Mouse (Mus musculus) G1E (cell line): ENCODE measurements around the gene Hoxb2. TPM values are rescaled to one million over a fixed set of nuclear protein-coding genes. Genes with fewer than 3 reads are reported as not detected.

Source experiments
- ATAC-seq: 2 replicates; pipeline ENCODE4 v1.8.0; 2016; ENCODE audit warnings: mild to moderate bottlenecking; ENCODE audit not compliant: insufficient number of reproducible peaks, poor library complexity, low FRiP score, severe bottlenecking; ENCODE audit errors: extremely low read depth
- DNase-seq: peaks from one replicate; pipeline ENCODE4 v3.0.0; 2012; ENCODE audit warnings: low spot score
- H3K27me3 ChIP-seq: 2 replicates; pipeline ENCODE4 v1.6.1; 2012; ENCODE audit warnings: mild to moderate bottlenecking, low read length, inconsistent platforms; ENCODE audit not compliant: insufficient read depth
- H3K36me3 ChIP-seq: replicated peaks from 2 replicates; pipeline ENCODE3; 2012; ENCODE audit warnings: mild to moderate bottlenecking, inconsistent platforms
- H3K4me1 ChIP-seq: 2 replicates; pipeline ENCODE4 v1.6.1; 2012; ENCODE audit warnings: low read depth, low read length, inconsistent platforms, mixed read lengths; ENCODE audit not compliant: insufficient read depth
- H3K4me3 ChIP-seq: 2 replicates; pipeline ENCODE4 v1.5.1; 2012; ENCODE audit warnings: low read depth, mild to moderate bottlenecking, inconsistent platforms, low read length, moderate library complexity, mixed read lengths
- H3K9me3 ChIP-seq: replicated peaks from 2 replicates; pipeline ENCODE4 v1.6.1; 2012; ENCODE audit warnings: inconsistent platforms
- CTCF ChIP-seq: IDR thresholded peaks from 2 replicates; pipeline ENCODE4 v1.5.1; 2012; ENCODE audit warnings: low read depth, low read length, inconsistent platforms, mixed read lengths
- GATA1 ChIP-seq: IDR thresholded peaks from 2 replicates; pipeline ENCODE4 v1.6.1; 2012; ENCODE audit warnings: borderline replicate concordance, low read length, inconsistent platforms, mixed read lengths
- GATA2 ChIP-seq: IDR thresholded peaks from 2 replicates; pipeline ENCODE4 v1.6.1; 2012; ENCODE audit warnings: low read depth, low read length, inconsistent platforms, borderline replicate concordance
- POLR2AphosphoS5 ChIP-seq: IDR thresholded peaks from 2 replicates; pipeline ENCODE4 v1.6.1; 2012; ENCODE audit warnings: low read depth, low read length, inconsistent platforms; ENCODE audit not compliant: insufficient replicate concordance
- TAL1 ChIP-seq: conservative IDR thresholded peaks from 2 replicates; pipeline ENCODE4 v1.6.1; 2012; ENCODE audit warnings: low read depth, low read length, inconsistent platforms, mixed read lengths
- polyA plus RNA-seq: library from polyadenylated mRNA; stranded (reverse); fragments of >175 nt; gene quantifications from 2 replicates; pipeline ENCODE4 v1.2.3, GENCODE M21; 2012
- total RNA-seq, 2 experiments: library from RNA; stranded (forward) in 1 of 2; stranded (reverse) in 1 of 2; fragments of 200-1000 nt in 1 of 2; fragments of >200 nt in 1 of 2; fragmentation: Nextera tagmentation in 1 of 2; gene quantifications; 2 replicates each; pipeline ENCODE4 v1.2.3; 2014 to 2017

Hoxb2 gene
- total and polyA plus RNA-seq, 3 experiments, result 0.11 TPM; not detected in 2

GRCm38 (mm10) chr11:96338957-96339855, 11.1 kb upstream of the Hoxb2 start:
- H3K36me3 ChIP-seq, result no peaks in the 10 kb centered on the region
- H3K27me3 ChIP-seq, result peaks cover 24% of the 10 kb centered on the region
- DNase-seq (no peak), ATAC-seq (no peak)
- H3K9me3 ChIP-seq, result no peaks in the 10 kb centered on the region
- H3K4me1 ChIP-seq, result no peaks in the 10 kb centered on the region
- H3K4me3 ChIP-seq, result no peak overlapping the region
- TF ChIP-seq GATA2 (no peak), CTCF (no peak), POLR2AphosphoS5 (no peak), GATA1 (no peak), TAL1 (no peak)

GRCm38 (mm10) chr11:96340698-96341365, 9.5 kb upstream of the Hoxb2 start:
- no peak overlapping the region for H3K4me3 ChIP-seq
- no peaks in the 10 kb centered on the region for H3K4me1 ChIP-seq
- TF ChIP-seq GATA1, result no peak
- no peak for TF ChIP-seq TAL1
- no peak for TF ChIP-seq POLR2AphosphoS5
- TF ChIP-seq GATA2, result no peak
- no peak for TF ChIP-seq CTCF
- DNase-seq (no peak), ATAC-seq (no peak)
- H3K27me3 ChIP-seq, result peaks cover 26% of the 10 kb centered on the region
- H3K36me3 ChIP-seq, result no peaks in the 10 kb centered on the region
- no peaks in the 10 kb centered on the region for H3K9me3 ChIP-seq

- Histone ChIP-seq H3K27me3 (peaks cover 30% of the 10 kb centered on the region), H3K9me3 (no peaks in the 10 kb centered on the region), H3K4me1 (no peaks in the 10 kb centered on the region), H3K4me3 (no peak overlapping the region), H3K36me3 (no peaks in the 10 kb centered on the region)
- ATAC-seq (no peak), DNase-seq (no peak)
- no peak for TF ChIP-seq GATA2
- TF ChIP-seq POLR2AphosphoS5, result no peak
- no peak for TF ChIP-seq TAL1
- TF ChIP-seq CTCF, result no peak
- TF ChIP-seq GATA1, result no peak
These were observed 8.4 kb upstream of the Hoxb2 start for GRCm38 (mm10) chr11:96341701-96342575.

- ATAC-seq, result no peak
- no peaks in the 10 kb centered on the region for H3K9me3 ChIP-seq
These were observed 7.8 kb upstream of the Hoxb2 start for GRCm38 (mm10) chr11:96342576-96342930.

GRCm38 (mm10) chr11:96343206-96343745, 7.0 kb upstream of the Hoxb2 start:
- Histone ChIP-seq H3K27me3 (peaks cover 34% of the 10 kb centered on the region), H3K36me3 (no peaks in the 10 kb centered on the region), H3K4me1 (no peaks in the 10 kb centered on the region), H3K9me3 (no peaks in the 10 kb centered on the region), H3K4me3 (no peak overlapping the region)
- DNase-seq (no peak), ATAC-seq (no peak)
- TF ChIP-seq TAL1 (no peak), POLR2AphosphoS5 (no peak), GATA2 (no peak), GATA1 (no peak), CTCF (no peak)

More at GRCm38 (mm10) chr11:96342576-96342930, 7.8 kb upstream of the Hoxb2 start:
- no peak for DNase-seq
- Histone ChIP-seq H3K27me3 (peaks cover 30% of the 10 kb centered on the region), H3K4me1 (no peaks in the 10 kb centered on the region), H3K4me3 (no peak overlapping the region), H3K36me3 (no peaks in the 10 kb centered on the region)
- TF ChIP-seq CTCF, result no peak
- no peak for TF ChIP-seq GATA1
- TF ChIP-seq GATA2, result no peak
- no peak for TF ChIP-seq TAL1
- TF ChIP-seq POLR2AphosphoS5, result no peak
